Mouse (Mus musculus) MEL (cell line): Measurements from ENCODE around the gene Fam98b. TPM values are rescaled to one million over a fixed set of nuclear protein-coding genes. Genes with fewer than 3 reads are reported as not detected.

Source experiments
- DNase-seq: peaks from one replicate; pipeline ENCODE4 v3.0.0; 2011; ENCODE audit warnings: low read depth, low spot score
- H3K27ac ChIP-seq: 2 replicates; pipeline ENCODE4 v1.5.1; 2012; ENCODE audit warnings: low read depth, mild to moderate bottlenecking, control low read depth, low read length, moderate library complexity; ENCODE audit not compliant: control insufficient read depth
- H3K27me3 ChIP-seq, 2 experiments: fragments of 150-350 bp in 1 of 2; sonication (generic) in 1 of 2; 2 replicates each; pipeline ENCODE4 v1.6.1; 2012; ENCODE audit warnings: low read length in 2 of 2, mild to moderate bottlenecking in 2 of 2, improper control_type of control experiment in 1 of 2, moderate library complexity in 1 of 2; ENCODE audit not compliant: insufficient read depth in 2 of 2, control insufficient read depth in 1 of 2
- H3K36me3 ChIP-seq, 2 experiments: 2 replicates each; pipeline ENCODE4 v1.6.1; 2012 to 2014; ENCODE audit warnings: low read length in 2 of 2, improper control_type of control experiment in 1 of 2, inconsistent platforms in 1 of 2, mild to moderate bottlenecking in 1 of 2; ENCODE audit not compliant: insufficient read depth in 2 of 2, control insufficient read depth in 1 of 2
- H3K4me1 ChIP-seq, 2 experiments: fragments of 150-350 bp in 1 of 2; sonication (generic) in 1 of 2; 2 replicates each; pipeline ENCODE4 v1.6.1; 2012; ENCODE audit warnings: low read length in 2 of 2, improper control_type of control experiment in 1 of 2, mild to moderate bottlenecking in 1 of 2; ENCODE audit not compliant: insufficient read depth in 2 of 2, control insufficient read depth in 1 of 2
- H3K4me3 ChIP-seq, 2 experiments: fragments of 150-350 bp in 1 of 2; sonication (generic) in 1 of 2; 2 replicates each; pipeline ENCODE4 v1.5.1; 2012; ENCODE audit warnings: low read depth in 2 of 2, low read length in 2 of 2, mild to moderate bottlenecking in 2 of 2, moderate library complexity in 2 of 2, control low read depth in 1 of 2, improper control_type of control experiment in 1 of 2; ENCODE audit not compliant: control insufficient read depth in 1 of 2, insufficient read depth in 1 of 2
- H3K79me2 ChIP-seq: 2 replicates; pipeline ENCODE4 v1.6.1; 2012; ENCODE audit warnings: mild to moderate bottlenecking, low read length, moderate library complexity; ENCODE audit not compliant: control insufficient read depth, poor library complexity, insufficient read depth
- H3K9ac ChIP-seq: 2 replicates; pipeline ENCODE4 v1.6.1; 2012; ENCODE audit warnings: low read depth, mild to moderate bottlenecking, control low read depth, low read length, moderate library complexity; ENCODE audit not compliant: control insufficient read depth, poor library complexity, severe bottlenecking
- H3K9me3 ChIP-seq: fragments of 150-350 bp; sonication (generic); replicated peaks from 2 replicates; pipeline ENCODE4 v1.6.1; 2012; ENCODE audit warnings: mild to moderate bottlenecking, low read length, improper control_type of control experiment, moderate library complexity; ENCODE audit not compliant: insufficient read depth
- CHD1 ChIP-seq: IDR thresholded peaks from 2 replicates; pipeline ENCODE4 v1.6.1; 2012; ENCODE audit warnings: low read depth, mild to moderate bottlenecking, inconsistent platforms, low read length, improper control_type of control experiment
- E2F4 ChIP-seq: IDR thresholded peaks from 2 replicates; pipeline ENCODE4 v1.6.1; 2011; ENCODE audit warnings: low read depth, low read length, improper control_type of control experiment, borderline replicate concordance
- EP300 ChIP-seq, 2 experiments: IDR thresholded peaks; 2 replicates each; pipeline ENCODE4 v1.6.1; 2011; ENCODE audit warnings: improper control_type of control experiment in 2 of 2, low read length in 2 of 2, low read depth in 1 of 2, mild to moderate bottlenecking in 1 of 2
- ETS1 ChIP-seq: IDR thresholded peaks from 2 replicates; pipeline ENCODE4 v1.6.1; 2012; ENCODE audit warnings: low read depth, mild to moderate bottlenecking, inconsistent platforms, low read length, improper control_type of control experiment, moderate library complexity
- GABPA ChIP-seq: IDR thresholded peaks from 2 replicates; pipeline ENCODE4 v1.6.1; 2012; ENCODE audit warnings: low read depth, mild to moderate bottlenecking, inconsistent platforms, low read length, improper control_type of control experiment, moderate library complexity
- GATA1 ChIP-seq: IDR thresholded peaks from 2 replicates; pipeline ENCODE4 v1.6.1; 2011; ENCODE audit warnings: low read depth, low read length, improper control_type of control experiment
- HCFC1 ChIP-seq: IDR thresholded peaks from 2 replicates; pipeline ENCODE4 v1.6.1; 2012; ENCODE audit warnings: low read depth, mild to moderate bottlenecking, inconsistent platforms, low read length, improper control_type of control experiment, moderate library complexity
- KAT2A ChIP-seq: conservative IDR thresholded peaks from 2 replicates; pipeline ENCODE4 v1.6.1; 2012; ENCODE audit warnings: low read depth, low read length, improper control_type of control experiment, inconsistent platforms
- MAFK ChIP-seq: IDR thresholded peaks from 2 replicates; pipeline ENCODE4 v1.6.1; 2011; ENCODE audit warnings: low read depth, mild to moderate bottlenecking, low read length, improper control_type of control experiment, borderline replicate concordance
- MAX ChIP-seq: IDR thresholded peaks from 2 replicates; pipeline ENCODE4 v1.6.1; 2011; ENCODE audit warnings: low read length, improper control_type of control experiment
- MXI1 ChIP-seq: IDR thresholded peaks from 2 replicates; pipeline ENCODE4 v1.6.1; 2011; ENCODE audit warnings: mild to moderate bottlenecking, low read depth, low read length, improper control_type of control experiment
- MYC ChIP-seq: IDR thresholded peaks from 2 replicates; pipeline ENCODE4 v1.6.1; 2011; ENCODE audit warnings: low read depth, mild to moderate bottlenecking, low read length, improper control_type of control experiment, moderate library complexity
- NRF1 ChIP-seq: IDR thresholded peaks from 2 replicates; pipeline ENCODE4 v1.6.1; 2014; ENCODE audit warnings: low read depth, mild to moderate bottlenecking, inconsistent platforms, low read length, improper control_type of control experiment, moderate library complexity; ENCODE audit not compliant: poor library complexity, insufficient read depth, severe bottlenecking
- POLR2A ChIP-seq, 2 experiments: IDR thresholded peaks; 2 replicates each; pipeline ENCODE4 v1.6.1; 2011 to 2012; ENCODE audit warnings: low read length in 2 of 2, mild to moderate bottlenecking in 2 of 2, control low read depth in 1 of 2, improper control_type of control experiment in 1 of 2, low read depth in 1 of 2, moderate library complexity in 1 of 2; ENCODE audit not compliant: control insufficient read depth in 1 of 2, insufficient read depth in 1 of 2, poor library complexity in 1 of 2
- POLR2AphosphoS2 ChIP-seq: IDR thresholded peaks from 2 replicates; pipeline ENCODE4 v1.6.1; 2011; ENCODE audit warnings: low read length, improper control_type of control experiment
- POLR2AphosphoS5 ChIP-seq: IDR thresholded peaks from 2 replicates; pipeline ENCODE4 v1.6.1; 2012; ENCODE audit warnings: low read depth, borderline replicate concordance, mild to moderate bottlenecking, inconsistent platforms, low read length, moderate library complexity, mixed read lengths
- RCOR1 ChIP-seq: IDR thresholded peaks from 2 replicates; pipeline ENCODE4 v1.6.1; 2012; ENCODE audit warnings: low read depth, mild to moderate bottlenecking, inconsistent platforms, low read length, improper control_type of control experiment
- SIN3A ChIP-seq: IDR thresholded peaks from 2 replicates; pipeline ENCODE4 v1.6.1; 2012; ENCODE audit warnings: low read length, improper control_type of control experiment, inconsistent platforms
- TAL1 ChIP-seq: IDR thresholded peaks from 2 replicates; pipeline ENCODE4 v1.6.1; 2012; ENCODE audit warnings: mild to moderate bottlenecking, inconsistent platforms, low read length, moderate library complexity, mixed read lengths
- TBP ChIP-seq: IDR thresholded peaks from 2 replicates; pipeline ENCODE4 v1.8.0; 2011; ENCODE audit warnings: low read depth, low read length, improper control_type of control experiment
- UBTF ChIP-seq: IDR thresholded peaks from 2 replicates; pipeline ENCODE4 v1.6.1; 2012; ENCODE audit warnings: low read depth, mild to moderate bottlenecking, inconsistent platforms, low read length, improper control_type of control experiment, moderate library complexity, borderline replicate concordance; ENCODE audit not compliant: insufficient read depth
- polyA plus RNA-seq, 2 experiments: library from polyadenylated mRNA; stranded (reverse) in 1 of 2; unstranded in 1 of 2; fragments of >175 nt in 1 of 2; fragments of >200 nt in 1 of 2; gene quantifications; 2 replicates each; pipeline versions ENCODE4 v1.2.1 to v1.2.4; 2012; ENCODE audit warnings: low replicate concordance in 2 of 2, low read depth in 1 of 2; ENCODE audit not compliant: insufficient read length in 2 of 2, insufficient read depth in 1 of 2, missing spikeins in 1 of 2
- total RNA-seq: library from RNA; depleted of rRNA; stranded (reverse); fragments of 300-350 nt; gene quantifications from 2 replicates; pipeline ENCODE4 v1.2.3, GENCODE M21; 2012

Gene Fam98b
- total and polyA plus RNA-seq, 3 experiments: 14.3 to 228 (median 54.9) TPM

GRCm38 (mm10) chr2:117311349-117311748 lies 61.8 kb downstream of the Fam98b start:
- TF ChIP-seq HCFC1 (no peak), GATA1 (no peak), GABPA (no peak), CHD1 (no peak), MXI1 (no peak), TBP (no peak), POLR2A (IDR thresholded peaks at IDR 0.05; ENCODE audit: control insufficient read depth in 1 of 2, insufficient read depth in 1 of 2, low read depth in 1 of 2, low read length in 2 of 2, poor library complexity in 1 of 2) (no peak), MAFK (no peak), UBTF (no peak), TAL1 (no peak)

GRCm38 (mm10) chr2:117312030-117312429 lies 62.5 kb downstream of the Fam98b start:
- no peak for DNase-seq
- TF ChIP-seq MYC (no peak), GATA1 (no peak), EP300 (IDR thresholded peaks at IDR 0.05; ENCODE audit: low read depth in 1 of 2, low read length in 2 of 2) (no peak), NRF1 (no peak), CHD1 (no peak), POLR2AphosphoS5 (no peak), ETS1 (no peak), RCOR1 (no peak), MAX (no peak), MXI1 (no peak), POLR2AphosphoS2 (no peak), SIN3A (no peak), E2F4 (no peak), KAT2A (no peak)
- no peak overlapping the region for H3K27ac ChIP-seq

More at GRCm38 (mm10) chr2:117311349-117311748, 61.8 kb downstream of the Fam98b start:
- Histone ChIP-seq H3K4me3 (no peak overlapping the region), H3K27me3 (no peaks in the 10 kb centered on the region), H3K27ac (no peak overlapping the region), H3K9me3 (no peaks in the 10 kb centered on the region), H3K4me1 (no peaks in the 10 kb centered on the region), H3K79me2 (no peaks in the 10 kb centered on the region), H3K36me3 (no peaks in the 10 kb centered on the region), H3K9ac (no peak overlapping the region)
- DNase-seq: no peak

More at GRCm38 (mm10) chr2:117312030-117312429, 62.5 kb downstream of the Fam98b start:
- no peak overlapping the region for H3K9ac ChIP-seq
- no peaks in the 10 kb centered on the region for H3K36me3 ChIP-seq
- H3K27me3 ChIP-seq: no peaks in the 10 kb centered on the region
- H3K4me3 ChIP-seq: no peak overlapping the region
- no peaks in the 10 kb centered on the region for H3K79me2 ChIP-seq
- H3K9me3 ChIP-seq: no peaks in the 10 kb centered on the region
- H3K4me1 ChIP-seq: no peaks in the 10 kb centered on the region
